Mouse (Mus musculus): ENCODE data around the gene Lrguk. TPM values are rescaled to one million over a fixed set of nuclear protein-coding genes. Genes with fewer than 3 reads are reported as not detected.

The Lrguk gene
- polyA plus RNA-seq (2015; fragmentation: Illumina TruSeq; extraction: RNeasy Lipid Tissue Mini Kit (QIAGEN cat#74804); ENCODE audit: low read depth, low replicate concordance) = 1.5 TPM

DNA sequence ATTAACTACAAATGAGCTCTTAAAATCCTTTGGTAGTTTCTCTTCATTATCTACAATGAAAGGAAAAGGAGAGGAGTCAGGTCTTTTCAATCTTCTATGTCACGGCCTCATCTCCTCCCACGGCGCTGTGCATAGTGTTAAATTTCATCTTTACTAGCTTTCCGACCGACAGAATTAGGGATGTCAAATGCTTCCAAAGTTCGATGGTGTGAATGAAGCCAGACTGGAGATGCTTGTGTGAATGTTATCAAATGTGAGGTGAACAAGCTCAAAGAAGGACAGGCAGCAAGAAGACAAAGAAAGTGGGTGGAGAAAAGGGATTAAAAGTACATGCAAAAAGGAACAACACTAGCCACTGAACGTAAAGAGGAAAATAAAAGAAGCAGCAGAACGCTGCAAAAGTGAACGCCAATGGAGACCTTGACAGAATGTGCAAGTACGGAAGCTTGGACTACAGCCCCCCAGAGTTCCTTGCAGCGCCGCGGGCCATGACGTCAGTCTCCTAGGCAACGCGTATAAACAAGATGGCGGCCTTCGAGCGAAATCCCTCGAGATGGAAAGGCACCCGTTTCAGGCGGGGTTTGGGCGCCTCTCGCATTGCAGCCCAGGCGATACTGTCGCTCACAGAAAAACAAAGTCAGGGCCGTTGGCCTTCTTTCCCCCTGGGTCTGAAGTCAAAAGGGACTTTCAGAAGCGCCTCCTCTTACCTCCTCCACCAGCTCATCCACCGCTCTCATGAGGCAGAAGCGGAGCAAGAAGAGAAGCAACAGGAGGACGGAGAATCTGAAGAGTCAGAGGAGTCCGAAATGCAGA is at the start of gene Lrguk:
Gene Lrguk (plus strand): TSS at position 516 of the 813 bp plus-strand sequence.

DNA sequence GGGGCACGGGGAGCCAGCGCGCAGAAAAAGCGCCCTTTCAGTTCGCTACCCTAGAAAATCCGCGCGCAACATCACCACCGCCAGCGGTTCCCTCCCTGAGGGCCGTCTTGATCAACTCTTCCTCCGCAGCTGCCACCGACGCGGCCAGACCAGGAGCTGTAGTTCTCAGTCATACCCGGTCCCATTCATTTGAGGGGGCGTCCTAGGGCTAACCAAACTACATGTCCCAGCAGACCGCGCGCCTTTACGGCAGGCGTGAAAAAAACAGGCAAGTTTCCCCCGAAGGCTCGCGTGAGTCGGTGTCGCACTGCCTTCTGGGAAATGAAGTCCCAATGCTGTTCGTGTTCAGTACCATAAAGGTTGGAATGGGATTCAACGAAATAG is 147.6 kb downstream of the Lrguk start, which contains the start of gene Slc35b4:
Gene Slc35b4 (minus strand): TSS at position 248 of the 384 bp plus-strand sequence.

Other genes starting within 250 kb of the Lrguk start
- 54.2 TPM for gene Slc35b4, start 147.7 kb downstream of the Lrguk start, polyA plus RNA-seq (2015; fragmentation: Illumina TruSeq; extraction: RNeasy Lipid Tissue Mini Kit (QIAGEN cat#74804); ENCODE audit: low read depth, low replicate concordance)

Measured in brain, adult 10 weeks (tissue).